Mouse (Mus musculus): Measurements from ENCODE around the gene Pip4p1.

Pip4p1 gene

GRCm38 (mm10) chr14:50892541-50893459, 37.9 kb downstream of the Pip4p1 start:
- no peak for DNase-seq (ENCODE audit: low read depth, low spot score)

- DNase-seq (ENCODE audit: low read depth, low spot score), result no peak
Observed at GRCm38 (mm10) chr14:50892091-50892490, 38.6 kb downstream of the Pip4p1 start.

- DNase-seq (ENCODE audit: low read depth, low spot score), result no peak
Observed at GRCm38 (mm10) chr14:50891621-50892020, 39.0 kb downstream of the Pip4p1 start.

GRCm38 (mm10) chr14:50876236-50876950, 54.3 kb downstream of the Pip4p1 start:
- DNase-seq (ENCODE audit: low read depth, low spot score), result no peak

Measured in WW6 (cell line).